Mouse (Mus musculus) MEL (cell line): ENCODE measurements around the gene Hsd17b2. TPM values are rescaled to one million over a fixed set of nuclear protein-coding genes. Genes with fewer than 3 reads are reported as not detected.

Source experiments
- DNase-seq: peaks from one replicate; pipeline ENCODE4 v3.0.0; 2011; ENCODE audit warnings: low read depth, low spot score
- H3K27ac ChIP-seq: 2 replicates; pipeline ENCODE4 v1.5.1; 2012; ENCODE audit warnings: low read depth, mild to moderate bottlenecking, control low read depth, low read length, moderate library complexity; ENCODE audit not compliant: control insufficient read depth
- H3K27me3 ChIP-seq, 2 experiments: fragments of 150-350 bp in 1 of 2; sonication (generic) in 1 of 2; 2 replicates each; pipeline ENCODE4 v1.6.1; 2012; ENCODE audit warnings: low read length in 2 of 2, mild to moderate bottlenecking in 2 of 2, improper control_type of control experiment in 1 of 2, moderate library complexity in 1 of 2; ENCODE audit not compliant: insufficient read depth in 2 of 2, control insufficient read depth in 1 of 2
- H3K36me3 ChIP-seq, 2 experiments: 2 replicates each; pipeline ENCODE4 v1.6.1; 2012 to 2014; ENCODE audit warnings: low read length in 2 of 2, improper control_type of control experiment in 1 of 2, inconsistent platforms in 1 of 2, mild to moderate bottlenecking in 1 of 2; ENCODE audit not compliant: insufficient read depth in 2 of 2, control insufficient read depth in 1 of 2
- H3K4me1 ChIP-seq, 2 experiments: fragments of 150-350 bp in 1 of 2; sonication (generic) in 1 of 2; 2 replicates each; pipeline ENCODE4 v1.6.1; 2012; ENCODE audit warnings: low read length in 2 of 2, improper control_type of control experiment in 1 of 2, mild to moderate bottlenecking in 1 of 2; ENCODE audit not compliant: insufficient read depth in 2 of 2, control insufficient read depth in 1 of 2
- H3K4me3 ChIP-seq, 2 experiments: fragments of 150-350 bp in 1 of 2; sonication (generic) in 1 of 2; 2 replicates each; pipeline ENCODE4 v1.5.1; 2012; ENCODE audit warnings: low read depth in 2 of 2, low read length in 2 of 2, mild to moderate bottlenecking in 2 of 2, moderate library complexity in 2 of 2, control low read depth in 1 of 2, improper control_type of control experiment in 1 of 2; ENCODE audit not compliant: control insufficient read depth in 1 of 2, insufficient read depth in 1 of 2
- H3K79me2 ChIP-seq: 2 replicates; pipeline ENCODE4 v1.6.1; 2012; ENCODE audit warnings: mild to moderate bottlenecking, low read length, moderate library complexity; ENCODE audit not compliant: control insufficient read depth, poor library complexity, insufficient read depth
- H3K9ac ChIP-seq: 2 replicates; pipeline ENCODE4 v1.6.1; 2012; ENCODE audit warnings: low read depth, mild to moderate bottlenecking, control low read depth, low read length, moderate library complexity; ENCODE audit not compliant: control insufficient read depth, poor library complexity, severe bottlenecking
- H3K9me3 ChIP-seq: fragments of 150-350 bp; sonication (generic); replicated peaks from 2 replicates; pipeline ENCODE4 v1.6.1; 2012; ENCODE audit warnings: mild to moderate bottlenecking, low read length, improper control_type of control experiment, moderate library complexity; ENCODE audit not compliant: insufficient read depth
- BHLHE40 ChIP-seq: IDR thresholded peaks from 2 replicates; pipeline ENCODE4 v1.6.1; 2012; ENCODE audit warnings: low read depth, mild to moderate bottlenecking, inconsistent platforms, low read length, improper control_type of control experiment, borderline replicate concordance
- CHD2 ChIP-seq: IDR thresholded peaks from 2 replicates; pipeline ENCODE4 v1.6.1; 2011; ENCODE audit warnings: low read length, improper control_type of control experiment
- GATA1 ChIP-seq: IDR thresholded peaks from 2 replicates; pipeline ENCODE4 v1.6.1; 2011; ENCODE audit warnings: low read depth, low read length, improper control_type of control experiment
- MAZ ChIP-seq: IDR thresholded peaks from 2 replicates; pipeline ENCODE4 v1.6.1; 2012; ENCODE audit warnings: low read depth, mild to moderate bottlenecking, inconsistent platforms, low read length, improper control_type of control experiment
- MXI1 ChIP-seq: IDR thresholded peaks from 2 replicates; pipeline ENCODE4 v1.6.1; 2011; ENCODE audit warnings: mild to moderate bottlenecking, low read depth, low read length, improper control_type of control experiment
- MYC ChIP-seq: IDR thresholded peaks from 2 replicates; pipeline ENCODE4 v1.6.1; 2011; ENCODE audit warnings: low read depth, mild to moderate bottlenecking, low read length, improper control_type of control experiment, moderate library complexity
- NELFE ChIP-seq: IDR thresholded peaks from 2 replicates; pipeline ENCODE4 v1.6.1; 2011; ENCODE audit warnings: low read depth, low read length, improper control_type of control experiment
- UBTF ChIP-seq: IDR thresholded peaks from 2 replicates; pipeline ENCODE4 v1.6.1; 2012; ENCODE audit warnings: low read depth, mild to moderate bottlenecking, inconsistent platforms, low read length, improper control_type of control experiment, moderate library complexity, borderline replicate concordance; ENCODE audit not compliant: insufficient read depth
- USF1 ChIP-seq: IDR thresholded peaks from 2 replicates; pipeline ENCODE4 v1.6.1; 2014; ENCODE audit warnings: low read depth, mild to moderate bottlenecking, inconsistent platforms, low read length, improper control_type of control experiment, moderate library complexity
- USF2 ChIP-seq, 2 experiments: IDR thresholded peaks; 2 replicates each; pipeline ENCODE4 v1.6.1; 2011 to 2012; ENCODE audit warnings: improper control_type of control experiment in 2 of 2, low read length in 2 of 2, borderline replicate concordance in 1 of 2, inconsistent platforms in 1 of 2, low read depth in 1 of 2, mild to moderate bottlenecking in 1 of 2; ENCODE audit not compliant: insufficient read depth in 1 of 2
- ZC3H11A ChIP-seq: IDR thresholded peaks from 2 replicates; pipeline ENCODE4 v1.6.1; 2012; ENCODE audit warnings: low read depth, mild to moderate bottlenecking, inconsistent platforms, low read length, improper control_type of control experiment
- ZKSCAN1 ChIP-seq: IDR thresholded peaks from 2 replicates; pipeline ENCODE4 v1.6.1; 2012; ENCODE audit warnings: low read depth, mild to moderate bottlenecking, inconsistent platforms, low read length, improper control_type of control experiment, moderate library complexity
- ZMIZ1 ChIP-seq: IDR thresholded peaks from 2 replicates; pipeline ENCODE4 v1.6.1; 2012; ENCODE audit warnings: low read depth, mild to moderate bottlenecking, inconsistent platforms, low read length, improper control_type of control experiment, moderate library complexity
- ZNF384 ChIP-seq: IDR thresholded peaks from 2 replicates; pipeline ENCODE4 v1.6.1; 2012; ENCODE audit warnings: low read depth, mild to moderate bottlenecking, inconsistent platforms, low read length, improper control_type of control experiment
- polyA plus RNA-seq, 2 experiments: library from polyadenylated mRNA; stranded (reverse) in 1 of 2; unstranded in 1 of 2; fragments of >175 nt in 1 of 2; fragments of >200 nt in 1 of 2; gene quantifications; 2 replicates each; pipeline versions ENCODE4 v1.2.1 to v1.2.4; 2012; ENCODE audit warnings: low replicate concordance in 2 of 2, low read depth in 1 of 2; ENCODE audit not compliant: insufficient read length in 2 of 2, insufficient read depth in 1 of 2, missing spikeins in 1 of 2
- total RNA-seq: library from RNA; depleted of rRNA; stranded (reverse); fragments of 300-350 nt; gene quantifications from 2 replicates; pipeline ENCODE4 v1.2.3, GENCODE M21; 2012

The Hsd17b2 gene
- total and polyA plus RNA-seq, 3 experiments, result not detected

GRCm38 (mm10) chr8:117714604-117715003 is 12.9 kb downstream of the Hsd17b2 start:
- Histone ChIP-seq H3K9ac (no peak overlapping the region), H3K4me1 (no peaks in the 10 kb centered on the region), H3K27me3 (no peaks in the 10 kb centered on the region), H3K9me3 (no peaks in the 10 kb centered on the region), H3K36me3 (no peaks in the 10 kb centered on the region), H3K27ac (no peak overlapping the region), H3K79me2 (no peaks in the 10 kb centered on the region), H3K4me3 (no peak overlapping the region)
- DNase-seq, result no peak
- no peak for TF ChIP-seq UBTF
- no peak for TF ChIP-seq BHLHE40
- TF ChIP-seq CHD2, result no peak
- no peak for TF ChIP-seq ZKSCAN1
- no peak for TF ChIP-seq ZMIZ1
- TF ChIP-seq GATA1, result no peak
- no peak for TF ChIP-seq MXI1

GRCm38 (mm10) chr8:117715896-117716295 is 14.2 kb downstream of the Hsd17b2 start:
- Histone ChIP-seq H3K9me3 (no peaks in the 10 kb centered on the region), H3K9ac (no peak overlapping the region), H3K79me2 (no peaks in the 10 kb centered on the region), H3K27me3 (no peaks in the 10 kb centered on the region), H3K4me3 (no peak overlapping the region), H3K27ac (no peak overlapping the region), H3K36me3 (no peaks in the 10 kb centered on the region), H3K4me1 (no peaks in the 10 kb centered on the region)
- TF ChIP-seq ZNF384 (no peak), NELFE (no peak), USF1 (no peak), UBTF (no peak), ZC3H11A (no peak), MYC (no peak), MAZ (no peak), USF2 (IDR thresholded peaks at IDR 0.05; ENCODE audit: borderline replicate concordance in 1 of 2, insufficient read depth in 1 of 2, low read depth in 1 of 2, low read length in 2 of 2) (no peak), GATA1 (no peak), ZMIZ1 (no peak)
- no peak for DNase-seq
